Mouse (Mus musculus) 3134 (cell line): ENCODE measurements around the gene Plxna3.

Experiments used
- DNase-seq: peaks from one replicate; pipeline ENCODE4 v3.0.0-alpha.2; 2011; ENCODE audit warnings: low spot score; ENCODE audit not compliant: insufficient read length; ENCODE audit errors: extremely low read depth

Plxna3 gene

DNA sequence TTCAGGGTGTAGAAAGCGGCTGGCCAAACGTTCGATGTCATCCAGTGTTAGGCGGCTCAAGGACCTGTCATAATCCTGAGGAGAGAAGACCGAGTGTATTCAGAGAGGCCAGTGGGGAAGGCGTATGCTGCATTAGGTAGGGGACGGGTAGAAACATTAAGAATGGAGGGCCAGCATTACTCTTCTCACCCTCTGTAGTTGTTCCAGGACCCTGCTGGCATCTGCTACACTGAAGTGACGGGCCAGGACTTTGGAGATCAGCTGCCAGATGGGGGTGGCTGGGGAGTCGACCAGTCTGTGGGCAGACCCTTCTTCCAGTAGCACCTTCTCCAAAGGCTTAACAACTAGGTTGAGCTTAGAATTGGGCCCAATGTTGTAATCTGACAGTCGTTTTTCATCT, 38.6 kb downstream of the Plxna3 start:
- no peak for DNase-seq

DNA sequence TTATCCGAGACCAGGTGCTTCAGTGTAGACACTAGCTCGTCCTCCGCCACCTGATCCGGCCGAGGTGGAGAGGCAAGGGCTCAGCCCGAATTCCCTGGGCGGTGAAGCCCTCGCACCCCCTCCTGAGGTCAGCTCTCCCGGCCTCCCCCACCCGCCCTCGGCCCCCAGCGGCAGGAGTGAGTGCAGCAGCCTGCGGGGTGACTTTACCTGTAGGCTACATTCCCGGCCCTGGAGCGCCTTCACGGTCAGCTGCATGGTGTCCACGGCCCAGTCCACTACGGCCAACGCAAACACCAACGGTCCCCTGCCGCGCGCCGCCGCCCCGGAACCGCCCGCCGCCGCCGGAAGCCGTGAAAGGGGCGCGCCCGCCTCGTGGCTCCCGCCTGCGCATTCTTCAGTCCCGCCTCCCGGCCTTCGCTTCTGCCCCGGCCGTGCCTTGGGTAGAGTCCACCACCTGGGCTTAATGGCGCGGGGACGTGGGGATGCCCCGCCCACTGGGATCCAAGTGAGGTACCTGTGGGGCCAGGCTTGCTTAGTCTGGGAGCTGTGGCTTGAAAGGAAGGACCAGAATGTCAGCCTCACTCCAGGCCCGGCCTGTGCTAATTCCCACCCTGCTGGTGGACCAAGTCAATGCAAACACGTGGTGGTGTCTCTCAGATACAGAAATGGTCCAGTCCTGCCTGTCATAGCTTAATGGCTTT, 39.5 kb downstream of the Plxna3 start:
- peak; percentile 81 for DNase-seq

GRCm38 (mm10) chrX:74372888-74373549, 44.2 kb downstream of the Plxna3 start, which contains the start of the genes Ubl4a and Slc10a3:
Gene Ubl4a, minus strand, starts transcription at chrX:74373218.
Gene Slc10a3, minus strand, starts transcription at chrX:74373349.
- peak; percentile 95 for DNase-seq

DNA sequence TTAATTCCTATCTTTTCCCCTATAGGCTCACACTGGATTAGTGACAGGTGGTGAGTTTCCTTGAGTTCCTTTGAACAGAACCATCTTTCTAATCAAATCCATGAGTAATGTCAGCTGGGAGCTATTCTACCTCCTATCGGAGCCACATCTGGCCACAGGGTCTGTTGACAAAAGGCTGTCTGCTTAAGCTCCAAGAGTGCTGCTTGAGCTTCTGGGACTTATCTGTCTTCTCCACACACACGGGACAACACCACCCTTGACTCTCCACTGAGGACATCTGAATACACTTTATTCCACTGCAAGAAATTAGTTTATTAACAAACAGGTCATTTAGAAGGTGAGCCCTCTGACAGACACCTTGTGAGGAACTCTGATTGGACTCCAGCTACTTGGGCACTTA, 55.6 kb downstream of the Plxna3 start:
- no peak for DNase-seq

DNA sequence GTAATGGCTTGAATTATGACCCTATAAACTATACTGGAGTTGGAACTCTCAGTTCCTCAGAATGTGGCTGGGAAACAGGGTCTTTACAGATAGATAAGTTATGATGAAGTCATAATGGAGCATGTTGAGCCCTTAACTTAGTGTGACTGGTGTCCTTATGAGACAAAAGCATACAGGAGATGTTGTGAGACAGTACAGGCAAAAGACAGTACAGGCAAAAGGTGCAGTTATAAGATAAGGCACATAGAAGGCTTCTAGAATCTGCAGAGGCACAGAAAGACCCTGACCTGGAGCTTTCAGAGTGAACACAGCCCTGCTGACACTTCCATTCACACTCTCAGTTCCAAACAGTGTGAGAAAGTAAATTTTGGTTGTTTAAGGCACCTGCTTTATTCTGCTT, 59.3 kb downstream of the Plxna3 start:
- DNase-seq = no peak

DNA sequence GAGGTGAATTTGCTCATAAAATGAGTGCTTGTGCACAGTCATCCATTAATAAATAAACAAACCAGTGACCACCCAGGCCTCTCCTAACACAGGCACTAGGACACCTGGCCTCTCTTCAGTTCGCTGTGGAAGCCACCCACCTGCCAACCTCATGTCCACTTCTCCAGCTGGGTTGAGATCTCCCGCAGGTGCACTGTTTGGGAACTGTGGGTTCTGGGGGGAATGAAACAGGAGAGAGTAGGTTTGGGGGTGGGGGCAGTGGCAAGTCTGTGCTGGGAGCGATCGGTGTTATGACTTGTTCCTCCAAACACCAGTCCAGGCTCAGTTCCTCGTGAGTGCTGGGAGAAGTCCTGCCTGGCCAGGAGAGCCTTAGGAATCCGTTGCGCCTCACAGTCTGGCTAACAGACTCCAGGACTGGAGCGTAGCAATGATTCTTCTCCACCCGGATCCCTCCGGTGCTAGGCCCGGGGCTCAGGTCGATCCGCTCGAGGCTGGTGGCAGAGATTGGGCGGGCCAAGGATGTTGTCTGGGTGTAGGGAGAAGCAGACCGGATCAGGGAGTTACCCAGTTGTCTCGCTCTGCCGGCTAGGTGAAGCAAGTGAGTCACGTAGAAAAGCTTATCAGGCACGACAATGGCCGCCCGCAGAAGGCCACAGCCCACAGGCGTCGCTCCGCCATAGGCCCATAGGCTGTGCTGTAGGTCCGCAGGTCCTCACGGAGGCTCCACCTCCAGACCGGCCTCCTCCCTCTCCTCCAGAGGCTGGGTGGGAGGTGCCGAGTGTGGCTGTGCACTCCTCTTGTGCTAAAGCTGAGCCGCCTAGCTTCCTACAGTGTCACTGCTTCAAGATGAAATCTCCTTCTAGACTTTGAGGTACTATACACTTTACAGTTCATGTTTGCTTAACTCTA, 63.9 kb downstream of the Plxna3 start, which contains the start of the genes Fam3a and Ikbkg:
Gene Fam3a, minus strand, starts transcription at position 738 of the 909 bp plus-strand sequence.
Gene Ikbkg, plus strand, starts transcription at position 756 of the 909 bp plus-strand sequence.
- DNase-seq = peak; percentile 90
